Mouse (Mus musculus) testis, adult 2 months (tissue): ENCODE data around the gene Cryzl2.

Source experiments
- CTCF ChIP-seq: fragments of 200-500 bp; IDR thresholded peaks from 2 replicates; pipeline ENCODE4 v1.5.1; 2012; ENCODE audit warnings: low read depth, mild to moderate bottlenecking, inconsistent platforms, low read length, moderate library complexity; ENCODE audit not compliant: control insufficient read depth, insufficient read depth, insufficient replicate concordance
- POLR2A ChIP-seq: fragments of 200-500 bp; IDR thresholded peaks from 2 replicates; pipeline ENCODE4 v1.6.1; 2012; ENCODE audit warnings: low read depth, mild to moderate bottlenecking, inconsistent platforms, low read length, moderate library complexity; ENCODE audit not compliant: control insufficient read depth

DNA sequence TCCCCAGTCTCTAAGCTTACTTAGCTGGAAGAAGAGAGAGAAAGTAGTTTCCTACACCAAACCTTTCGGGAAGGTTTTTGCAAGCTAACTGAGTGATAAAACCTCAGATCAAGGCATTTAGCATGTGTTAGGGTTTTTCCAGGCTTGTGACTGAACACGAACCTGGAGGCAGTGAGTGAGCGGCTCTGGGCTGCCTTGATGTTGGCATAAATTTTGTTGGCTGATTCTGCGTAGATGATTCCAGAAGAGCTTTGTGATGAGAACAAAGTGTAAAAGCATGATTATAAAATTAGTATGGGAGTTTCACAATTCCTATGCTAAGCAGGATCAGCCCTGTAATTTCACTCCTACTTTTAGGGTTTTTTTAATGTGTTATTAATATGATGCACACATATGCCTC lies 30.8 kb upstream of the Cryzl2 start:
- TF ChIP-seq POLR2A, result no peak
- no peak for TF ChIP-seq CTCF
